Mouse (Mus musculus) E14TG2a.4 (cell line): Measurements from ENCODE around the gene Kat2a.
A peak's percentile ranks its signal among the peaks of the same experiment; 100 is the strongest.

Experiments
- CTCF ChIP-seq: conservative IDR thresholded peaks from 2 replicates; pipeline ENCODE4 v1.5.1; 2014; ENCODE audit warnings: low read length
- POU5F1 ChIP-seq: IDR thresholded peaks from 2 replicates; pipeline ENCODE4 v1.6.1; 2014; ENCODE audit warnings: low read length, borderline replicate concordance

DNA sequence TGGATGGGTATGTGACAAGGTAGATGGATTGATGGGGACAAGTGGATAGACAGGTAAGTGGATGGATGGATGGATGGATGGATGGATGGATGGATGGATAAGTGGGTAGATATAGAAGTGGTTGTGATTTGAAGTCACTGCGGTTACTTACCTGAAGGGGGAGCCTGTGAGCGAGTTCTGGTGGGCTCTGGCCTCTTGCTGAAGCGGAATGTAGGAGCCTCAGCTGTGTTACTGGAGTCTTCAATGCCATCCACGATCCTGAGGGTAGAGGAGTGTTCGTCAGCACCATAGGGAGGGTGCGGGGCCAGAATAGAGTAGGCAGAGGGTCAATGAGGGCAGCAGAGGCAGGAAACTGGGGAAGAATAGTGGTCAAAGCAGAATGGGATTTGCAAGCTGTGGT, 32.8 kb upstream of the Kat2a start:
- TF ChIP-seq POU5F1 (no peak), CTCF (peak; percentile 38)
